Mouse (Mus musculus) stomach, embryonic 14.5 days (tissue): ENCODE measurements around the gene C9orf72. TPM values are rescaled to one million over a fixed set of nuclear protein-coding genes. Genes with fewer than 3 reads are reported as not detected.

Source experiments
- polyA plus RNA-seq: library from polyadenylated mRNA; unstranded; fragments of >200 nt; fragmentation: Nextera tagmentation; extraction: Ambion mirVana; gene quantifications from 2 replicates; pipeline ENCODE4 v1.2.1, GENCODE M21; 2014

C9orf72 gene
- polyA plus RNA-seq, 1 experiment from 2014 or later = 14.7 TPM

Other genes starting within 250 kb of the C9orf72 start
- gene Ifnk, start 74.1 kb downstream of the C9orf72 start, polyA plus RNA-seq = 0.55 and 0.65 TPM in 2 replicates
- 22.5 and 23.6 TPM in 2 replicates for gene Mob3b, start 68.7 kb downstream of the C9orf72 start, polyA plus RNA-seq